Mouse (Mus musculus) liver, embryonic 11.5 days (tissue): Measurements from ENCODE around the gene Fndc7. TPM values are rescaled to one million over a fixed set of nuclear protein-coding genes. Genes with fewer than 3 reads are reported as not detected.
"Not testable (repeated sequence)": the region's sequence is repeated elsewhere in the genome, so short reads cannot be mapped to it uniquely, and the experiment has no call there.

Source experiments
- ATAC-seq: fragments of 200-750 bp; cut with Nextera tagmentation; replicated peaks from 2 replicates; pipeline ENCODE4 v1.8.0; 2017; ENCODE audit warnings: moderate number of reproducible peaks, mild to moderate bottlenecking, moderate TSS enrichment, moderate library complexity; ENCODE audit not compliant: low FRiP score
- DNase-seq: peaks from one replicate; pipeline ENCODE4 v3.0.0-alpha.2; 2017; ENCODE audit warnings: low spot score
- H3K27ac ChIP-seq: fragments of 300-500 bp; sonication (generic); 2 replicates; pipeline ENCODE4 v1.5.1; 2014; ENCODE audit warnings: mild to moderate bottlenecking, low read depth, low read length, control low read depth
- H3K27me3 ChIP-seq: fragments of 300-500 bp; sonication (generic); replicated peaks from 2 replicates; pipeline ENCODE4 v1.6.1; 2014; ENCODE audit warnings: low read length, mixed read lengths; ENCODE audit not compliant: control insufficient read depth, insufficient read depth
- H3K36me3 ChIP-seq: fragments of 300-500 bp; sonication (generic); 2 replicates; pipeline ENCODE4 v1.6.1; 2014; ENCODE audit warnings: mild to moderate bottlenecking, low read length, moderate library complexity, mixed read lengths; ENCODE audit not compliant: control insufficient read depth, insufficient read depth
- H3K4me1 ChIP-seq: fragments of 300-500 bp; sonication (generic); replicated peaks from 2 replicates; pipeline ENCODE4 v1.6.1; 2014; ENCODE audit warnings: low read length, mixed read lengths; ENCODE audit not compliant: control insufficient read depth, insufficient read depth
- H3K4me2 ChIP-seq: fragments of 300-500 bp; sonication (generic); 2 replicates; pipeline ENCODE4 v1.6.1; 2014; ENCODE audit warnings: mild to moderate bottlenecking, control low read depth, moderate library complexity
- H3K4me3 ChIP-seq: fragments of 300-500 bp; sonication (generic); 2 replicates; pipeline ENCODE4 v1.5.1; 2014; ENCODE audit warnings: low read depth, low read length, control low read depth
- H3K9ac ChIP-seq: fragments of 300-500 bp; sonication (generic); 2 replicates; pipeline ENCODE4 v1.6.1; 2014; ENCODE audit warnings: low read depth, low read length, control low read depth
- H3K9me3 ChIP-seq: fragments of 300-500 bp; sonication (generic); 2 replicates; pipeline ENCODE4 v1.6.1; 2016; ENCODE audit warnings: low read length, inconsistent platforms, mixed read lengths; ENCODE audit not compliant: control insufficient read depth
- WGBS: fragments of 180-500 bp; shearing (Covaris S2); extraction: QIAGEN DNeasy Blood & Tissue Kit; methylation state at CpG from one replicate; pipeline ENCODE4 v1.1.7; 2014; 5-methylcytosine and 5-hydroxymethylcytosine counted together
- polyA plus RNA-seq: library from polyadenylated mRNA; unstranded; fragments of >200 nt; fragmentation: Nextera tagmentation; extraction: Ambion mirVana; gene quantifications from 2 replicates; pipeline ENCODE4 v1.2.1, GENCODE M21; 2014

The Fndc7 gene
- polyA plus RNA-seq, 1 experiment from 2014 or later = not detected

GRCm38 (mm10) chr3:108865676-108866075 is 24.1 kb downstream of the Fndc7 start:
- no peak overlapping the region for H3K4me2 ChIP-seq
- H3K9me3 ChIP-seq = no peaks in the 10 kb centered on the region
- DNase-seq (no peak), ATAC-seq (no peak)
- WGBS = 86% methylated on average over 3 of the region's 3 CpGs
- no peaks in the 10 kb centered on the region for H3K27me3 ChIP-seq
- no peaks in the 10 kb centered on the region for H3K4me1 ChIP-seq
- H3K9ac ChIP-seq = no peak overlapping the region
- no peak overlapping the region for H3K27ac ChIP-seq
- H3K36me3 ChIP-seq = no peaks in the 10 kb centered on the region
- H3K4me3 ChIP-seq = no peak overlapping the region

GRCm38 (mm10) chr3:108865129-108865528 is 24.7 kb downstream of the Fndc7 start:
- WGBS = 45% methylated on average over 3 of the region's 3 CpGs
- H3K4me2 ChIP-seq = no peak overlapping the region

GRCm38 (mm10) chr3:108863091-108863490 is 26.7 kb downstream of the Fndc7 start:
- 86% methylated on average over 10 of the region's 10 CpGs for WGBS
- Histone ChIP-seq H3K4me2 (no peak overlapping the region), H3K4me1 (no peaks in the 10 kb centered on the region), H3K9me3 (no peaks in the 10 kb centered on the region), H3K4me3 (no peak overlapping the region), H3K9ac (no peak overlapping the region), H3K27me3 (no peaks in the 10 kb centered on the region), H3K27ac (no peak overlapping the region), H3K36me3 (no peaks in the 10 kb centered on the region)
- DNase-seq = no peak
- ATAC-seq = no peak

More at GRCm38 (mm10) chr3:108865129-108865528, 24.7 kb downstream of the Fndc7 start:
- ATAC-seq (no peak), DNase-seq (no peak)
- Histone ChIP-seq H3K9ac (no peak overlapping the region), H3K9me3 (no peaks in the 10 kb centered on the region), H3K27me3 (no peaks in the 10 kb centered on the region), H3K27ac (no peak overlapping the region), H3K36me3 (no peaks in the 10 kb centered on the region), H3K4me1 (no peaks in the 10 kb centered on the region), H3K4me3 (no peak overlapping the region)

- not testable (repeated sequence) for H3K4me3 ChIP-seq, H3K9me3 ChIP-seq, H3K4me2 ChIP-seq, ATAC-seq, DNase-seq, H3K9ac ChIP-seq, H3K36me3 ChIP-seq, H3K4me1 ChIP-seq, H3K27ac ChIP-seq, H3K27me3 ChIP-seq
- WGBS = 84% methylated on average over 4 of the region's 4 CpGs
Measured at GRCm38 (mm10) chr3:108862282-108862681, 27.5 kb downstream of the Fndc7 start.

GRCm38 (mm10) chr3:108860786-108861185 is 29.0 kb downstream of the Fndc7 start:
- DNase-seq (no peak), ATAC-seq (no peak)
- H3K9me3 ChIP-seq = no peaks in the 10 kb centered on the region
- no peak overlapping the region for H3K27ac ChIP-seq
- no peaks in the 10 kb centered on the region for H3K27me3 ChIP-seq
- no peaks in the 10 kb centered on the region for H3K4me1 ChIP-seq
- no peak overlapping the region for H3K4me2 ChIP-seq
- H3K36me3 ChIP-seq = no peaks in the 10 kb centered on the region
- H3K9ac ChIP-seq = no peak overlapping the region
- no peak overlapping the region for H3K4me3 ChIP-seq
- WGBS = 58% methylated on average over 2 of the region's 2 CpGs

GRCm38 (mm10) chr3:108858231-108858770 is 31.5 kb downstream of the Fndc7 start:
- WGBS = 57% methylated on average over 7 of the region's 7 CpGs
- Histone ChIP-seq H3K36me3 (no peaks in the 10 kb centered on the region), H3K9ac (no peak overlapping the region), H3K27ac (no peak overlapping the region), H3K9me3 (no peaks in the 10 kb centered on the region), H3K4me1 (no peaks in the 10 kb centered on the region), H3K4me3 (no peak overlapping the region), H3K4me2 (no peak overlapping the region), H3K27me3 (no peaks in the 10 kb centered on the region)
- no peak for ATAC-seq
- DNase-seq = no peak

- no peak overlapping the region for H3K4me2 ChIP-seq
- no peak overlapping the region for H3K27ac ChIP-seq
- H3K36me3 ChIP-seq = no peaks in the 10 kb centered on the region
Measured at GRCm38 (mm10) chr3:108857714-108858113, 32.1 kb downstream of the Fndc7 start.

GRCm38 (mm10) chr3:108857124-108857470 is 32.7 kb downstream of the Fndc7 start:
- Histone ChIP-seq H3K4me2 (no peak overlapping the region), H3K4me3 (no peak overlapping the region), H3K9ac (no peak overlapping the region), H3K9me3 (no peaks in the 10 kb centered on the region), H3K27me3 (no peaks in the 10 kb centered on the region), H3K27ac (no peak overlapping the region), H3K36me3 (no peaks in the 10 kb centered on the region), H3K4me1 (no peaks in the 10 kb centered on the region)
- ATAC-seq (no peak), DNase-seq (no peak)
- WGBS = 47% methylated on average over 3 of the region's 3 CpGs

More at GRCm38 (mm10) chr3:108857714-108858113, 32.1 kb downstream of the Fndc7 start:
- Histone ChIP-seq H3K4me1 (no peaks in the 10 kb centered on the region), H3K4me3 (no peak overlapping the region), H3K9me3 (no peaks in the 10 kb centered on the region), H3K9ac (no peak overlapping the region), H3K27me3 (no peaks in the 10 kb centered on the region)
- no peak for DNase-seq
- ATAC-seq = no peak
- 64% methylated on average over 1 of the region's 1 CpGs for WGBS

- no peak overlapping the region for H3K4me2 ChIP-seq
- 66% methylated on average over 8 of the region's 8 CpGs for WGBS
Measured at GRCm38 (mm10) chr3:108856386-108857123, 33.3 kb downstream of the Fndc7 start.

More at GRCm38 (mm10) chr3:108856386-108857123, 33.3 kb downstream of the Fndc7 start:
- no peaks in the 10 kb centered on the region for H3K4me1 ChIP-seq
- no peak overlapping the region for H3K4me3 ChIP-seq
- no peak overlapping the region for H3K27ac ChIP-seq
- no peak for ATAC-seq
- H3K9me3 ChIP-seq = no peaks in the 10 kb centered on the region
- no peaks in the 10 kb centered on the region for H3K27me3 ChIP-seq
- no peak for DNase-seq
- H3K36me3 ChIP-seq = no peaks in the 10 kb centered on the region
- H3K9ac ChIP-seq = no peak overlapping the region
